Mouse (Mus musculus): ENCODE measurements at regions not wholly inside any gene's neighbourhood (a gene's known extent, or its start where the extent isn't known, plus 50 kb on each side); places are given as distances from the start of the nearest gene placed in this dataset.

DNA sequence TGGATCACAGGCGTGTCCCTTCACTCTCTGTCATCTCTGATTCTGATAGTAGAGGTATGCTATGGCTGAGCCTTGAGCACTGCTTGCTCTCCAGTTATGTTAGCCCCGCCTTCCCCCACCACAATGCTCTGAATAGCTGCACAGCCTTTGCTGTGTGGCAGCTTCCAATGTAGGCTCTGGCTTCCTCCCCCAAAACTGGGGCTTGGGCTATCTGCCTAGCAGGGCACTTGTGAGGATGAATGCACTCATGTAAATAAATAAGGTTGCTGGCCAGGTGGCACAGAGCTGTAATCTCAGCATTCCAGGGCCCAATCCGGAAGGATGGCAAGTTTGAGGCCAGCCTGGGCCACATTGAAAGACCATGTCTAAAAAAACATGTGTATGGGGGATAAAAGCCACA lies 103.6 kb upstream of the Sdk1 start:
- DNase-seq (ENCODE audit: low spot score), result no peak

DNA sequence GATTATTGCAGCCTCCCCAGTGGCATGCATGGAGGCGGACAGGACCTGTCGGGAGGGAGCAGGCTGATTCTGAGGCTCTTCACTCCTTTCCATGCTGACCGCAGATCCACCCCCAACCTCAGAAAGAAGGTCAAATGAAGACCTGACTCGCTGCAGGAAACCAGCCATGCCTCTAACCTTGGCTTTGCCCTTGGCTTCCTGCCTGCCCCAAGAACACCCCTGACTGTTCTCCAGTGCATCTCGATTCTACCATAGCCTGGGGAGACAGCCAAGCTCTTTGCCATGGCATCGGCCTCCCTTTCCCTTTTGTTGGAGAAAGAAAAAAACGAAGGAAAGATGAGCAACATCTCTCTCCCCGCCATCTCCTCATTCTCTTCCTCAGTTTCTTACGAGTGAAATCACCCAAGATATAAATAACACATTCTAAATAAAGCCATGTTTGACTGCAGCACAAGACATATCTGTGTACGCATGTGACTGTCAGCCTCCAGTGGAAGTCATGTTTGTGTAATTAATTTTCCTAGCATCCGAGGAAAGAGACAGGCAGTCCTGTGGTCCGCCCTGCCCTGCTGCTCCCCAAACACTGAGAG lies 102.4 kb upstream of the Sdk1 start:
- no peak for DNase-seq (ENCODE audit: low spot score)

DNA sequence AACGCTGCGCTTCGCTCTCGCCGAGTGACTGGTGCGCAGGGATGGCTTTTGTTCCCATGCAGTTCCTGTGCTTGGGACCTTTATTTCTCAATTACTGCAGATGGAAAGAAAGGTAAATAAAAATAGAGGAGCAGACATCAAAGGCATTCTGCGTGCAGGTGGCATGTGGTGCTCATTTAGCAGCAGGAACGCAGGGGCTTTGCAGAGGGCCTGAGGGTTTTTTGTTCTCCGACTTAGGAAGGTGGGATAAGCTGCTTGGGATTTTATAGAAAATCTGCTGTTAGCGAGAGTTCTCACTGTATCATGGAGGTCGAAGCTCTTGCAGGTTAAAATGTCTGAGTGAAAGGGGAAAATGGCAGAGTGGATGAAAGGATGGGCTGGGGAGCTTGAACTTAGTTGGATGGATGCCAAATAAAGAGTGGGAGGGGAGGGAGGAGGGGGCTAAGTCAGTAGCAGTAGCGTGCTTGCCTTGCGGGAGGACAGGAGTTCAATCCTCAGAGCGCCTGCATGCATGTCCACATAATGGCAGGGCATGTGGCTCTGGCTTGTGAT lies 101.9 kb upstream of the Sdk1 start:
- no peak for DNase-seq (ENCODE audit: low spot score)

DNA sequence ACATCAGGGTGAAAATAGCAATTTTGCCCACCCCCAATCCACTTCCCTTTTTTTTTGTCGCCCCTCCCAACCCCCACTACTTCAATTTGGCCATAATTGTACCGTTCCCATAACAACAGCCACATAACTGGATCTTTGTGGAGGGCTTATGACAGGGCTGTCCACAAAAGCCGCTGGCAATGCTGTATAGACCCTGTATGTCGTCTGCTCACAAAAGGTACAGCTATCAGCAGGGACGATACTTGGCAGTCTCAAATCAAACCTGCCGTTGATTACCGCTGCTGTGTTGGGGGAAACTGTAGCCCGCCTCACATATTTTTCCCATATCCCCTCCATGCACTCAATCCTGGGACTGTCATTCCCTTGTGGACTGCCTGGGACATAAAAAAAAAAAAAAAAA lies 80.9 kb upstream of the Sdk1 start:
- no peak for DNase-seq (ENCODE audit: low spot score)

DNA sequence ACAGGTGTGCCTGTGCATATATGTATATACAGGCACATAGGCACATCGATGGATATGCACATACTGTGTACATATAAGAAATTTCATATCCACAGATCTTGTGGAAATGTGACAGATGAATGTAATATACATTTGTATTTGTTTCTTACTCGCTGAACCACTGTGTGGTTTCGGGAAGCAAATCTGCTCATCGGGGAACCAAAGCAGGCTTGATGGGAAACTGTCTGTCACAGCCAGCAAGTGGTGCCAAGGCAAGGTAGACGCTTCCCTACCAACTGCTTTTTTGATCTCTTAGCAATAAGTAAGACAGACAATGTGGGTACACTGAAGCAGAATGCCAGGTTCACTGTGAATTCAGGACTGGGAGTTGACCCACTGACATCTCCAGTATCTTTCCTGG lies 80.3 kb upstream of the Sdk1 start:
- no peak for DNase-seq (ENCODE audit: low spot score)

DNA sequence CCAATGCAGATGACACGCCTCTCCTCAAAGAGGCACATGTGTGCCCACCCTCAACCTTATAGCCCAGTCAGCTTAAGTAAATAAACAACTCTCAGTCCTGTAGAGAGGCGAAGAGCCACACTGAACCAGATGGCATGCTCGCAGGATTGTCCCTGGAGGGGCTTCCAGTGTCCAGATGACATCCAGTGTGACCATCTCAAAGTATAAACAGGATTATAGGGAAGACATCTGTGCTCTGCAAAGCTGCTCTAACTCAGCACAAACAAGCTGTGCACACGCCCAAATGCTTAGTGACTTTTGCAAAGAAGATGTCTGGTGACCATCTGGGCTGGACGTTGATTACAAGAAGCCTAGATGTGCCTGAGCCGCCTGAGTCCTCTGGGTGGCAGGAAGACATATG lies 58.8 kb upstream of the Sdk1 start:
- no peak for DNase-seq (ENCODE audit: low spot score)

DNA sequence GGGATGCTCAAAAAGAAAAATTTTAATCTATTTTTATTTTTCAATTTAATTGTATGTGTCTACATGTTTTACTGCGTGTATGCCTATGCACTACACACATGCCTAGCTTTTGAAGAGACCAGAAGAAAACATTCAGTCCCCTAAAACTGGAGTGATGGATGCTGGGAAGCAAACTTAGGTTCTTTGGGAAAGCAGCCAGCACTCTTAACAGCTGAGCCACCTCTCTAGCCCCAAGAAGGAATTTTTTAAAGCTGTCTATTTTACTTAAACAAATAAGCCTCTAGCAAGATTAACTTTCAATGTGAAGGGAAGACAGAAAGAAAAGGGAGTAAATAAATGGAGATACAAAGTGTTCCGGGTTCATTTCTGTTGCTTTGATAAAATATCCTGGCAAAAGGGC lies 52.3 kb upstream of the Sdk1 start:
- no peak for DNase-seq (ENCODE audit: low spot score)

Data from ovary, postnatal 14 days (tissue).